Mouse (Mus musculus) urinary bladder, adult 18-20 months (tissue): ENCODE results near the gene 4930469K13Rik.
A peak's percentile ranks its signal among the peaks of the same experiment; 100 is the strongest.

ENCODE experiments used
- DNase-seq, 2 experiments: peaks; one replicate each; pipeline ENCODE4 v3.0.0; 2022; ENCODE audit warnings: low spot score in 2 of 2, mixed read lengths in 2 of 2

The 4930469K13Rik gene

DNA sequence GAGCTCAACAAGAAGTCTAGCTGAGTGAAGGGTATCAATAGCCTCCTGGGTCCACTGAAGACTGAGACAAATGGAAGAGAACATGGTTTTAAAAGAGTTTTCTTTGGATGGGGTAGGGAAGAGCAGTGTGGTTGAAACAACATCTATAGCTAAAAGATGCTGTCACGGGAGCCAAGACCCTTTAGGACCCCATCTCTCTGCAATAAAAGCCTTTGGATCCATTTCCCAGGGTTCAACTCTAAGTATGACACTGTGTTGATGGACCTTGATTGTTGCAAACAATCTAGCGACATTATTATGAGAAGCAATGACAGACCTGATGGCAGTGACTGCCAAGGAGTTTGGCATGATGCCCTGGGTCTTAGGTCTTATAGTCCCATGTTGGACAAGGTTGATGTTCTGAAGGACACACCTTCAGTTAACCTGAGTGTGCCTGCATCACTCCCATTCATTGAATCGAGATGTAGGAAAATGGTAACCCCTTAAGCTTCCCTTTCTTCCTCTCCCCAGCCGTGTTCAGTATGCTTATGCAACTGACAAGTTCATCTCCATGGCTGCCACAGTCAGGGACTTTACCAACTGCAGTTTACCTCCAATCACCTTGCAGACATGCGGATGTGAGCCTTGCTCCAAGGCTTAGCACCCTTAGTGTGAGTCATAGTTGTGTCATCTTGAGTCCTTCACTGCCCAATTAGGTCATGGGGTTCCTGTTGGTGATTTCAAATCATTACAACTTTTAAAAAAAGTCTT, 62.3 kb downstream of the 4930469K13Rik start:
- DNase-seq, result no peak

DNA sequence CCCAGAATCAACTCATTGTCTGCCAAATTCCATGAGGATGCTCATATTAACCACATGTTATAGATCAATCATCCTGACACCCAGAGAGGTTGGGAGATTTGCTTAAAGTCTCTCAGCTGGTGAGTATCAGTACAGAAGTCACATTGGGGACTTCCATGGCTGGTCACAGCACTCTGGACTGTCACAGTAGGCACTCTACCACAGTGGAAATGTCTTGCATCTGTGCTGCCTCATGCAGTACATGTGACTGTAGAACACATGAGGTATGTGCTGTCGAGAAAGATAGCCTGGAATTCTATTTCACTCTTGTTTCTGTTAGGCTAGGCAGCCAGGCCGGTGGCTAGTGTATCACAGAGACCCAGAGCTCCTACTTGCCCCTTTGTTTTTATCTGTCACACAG, 63.6 kb downstream of the 4930469K13Rik start:
- DNase-seq, result no peak

DNA sequence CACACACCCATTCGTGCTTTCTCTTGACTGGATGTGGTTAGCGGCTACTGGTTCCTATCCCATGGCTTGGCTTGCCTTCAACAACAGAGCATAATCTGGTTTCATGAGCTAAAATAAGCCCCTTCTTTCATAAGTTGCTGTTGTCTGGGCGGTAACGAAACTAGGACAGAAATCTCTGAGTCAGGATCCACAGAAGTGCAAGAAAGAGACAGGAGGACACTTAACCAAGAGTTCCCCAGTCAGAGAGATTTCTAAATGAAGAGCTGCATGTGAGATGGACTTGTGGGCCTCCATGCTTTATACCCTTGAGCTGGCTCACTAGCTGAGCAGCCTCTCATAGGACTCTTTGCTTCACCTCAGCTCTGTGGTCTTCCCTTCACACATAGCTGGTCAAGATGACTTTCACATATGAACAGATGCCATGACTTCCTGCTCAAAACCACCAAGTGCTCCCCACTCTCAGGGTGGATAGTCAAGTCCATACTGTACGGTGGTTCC, 64.3 kb downstream of the 4930469K13Rik start:
- no peak for DNase-seq

DNA sequence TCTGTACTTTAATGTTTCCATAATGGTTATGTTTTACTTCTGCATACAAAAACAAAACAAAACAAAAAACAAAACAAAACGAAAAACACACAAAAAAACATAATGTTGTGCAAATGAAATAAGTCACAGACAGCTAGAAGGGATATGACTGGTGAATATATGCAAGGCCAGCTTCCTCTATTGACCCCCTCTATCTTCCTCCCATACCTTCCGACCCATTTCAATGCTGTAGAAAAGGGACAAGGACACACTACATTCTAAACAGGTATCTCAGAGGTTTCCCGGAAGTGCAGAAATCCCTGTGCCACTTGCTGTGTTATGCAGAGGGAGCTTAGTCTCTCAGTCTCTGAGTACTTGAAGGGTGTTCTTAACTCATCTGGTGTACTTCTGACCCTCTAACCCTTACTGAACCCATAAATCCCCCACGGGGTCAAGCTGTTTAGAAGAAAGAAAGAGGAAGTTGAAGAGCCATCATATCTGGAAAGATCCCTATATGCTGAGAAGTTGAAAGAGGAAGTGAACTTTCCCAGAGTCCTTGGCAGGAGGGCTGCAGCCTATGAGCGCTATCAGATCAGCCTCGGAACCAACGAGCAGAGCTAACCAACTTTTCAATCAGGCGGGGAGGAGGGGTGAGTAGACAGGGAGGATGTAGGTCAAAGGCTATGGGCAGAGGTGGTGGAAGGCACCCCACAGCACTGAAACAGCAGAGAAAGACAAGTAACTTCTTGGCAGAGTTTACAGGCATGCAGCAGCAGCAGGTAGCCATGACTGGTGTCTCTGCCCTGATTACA, 67.1 kb downstream of the 4930469K13Rik start:
- no peak for DNase-seq

DNA sequence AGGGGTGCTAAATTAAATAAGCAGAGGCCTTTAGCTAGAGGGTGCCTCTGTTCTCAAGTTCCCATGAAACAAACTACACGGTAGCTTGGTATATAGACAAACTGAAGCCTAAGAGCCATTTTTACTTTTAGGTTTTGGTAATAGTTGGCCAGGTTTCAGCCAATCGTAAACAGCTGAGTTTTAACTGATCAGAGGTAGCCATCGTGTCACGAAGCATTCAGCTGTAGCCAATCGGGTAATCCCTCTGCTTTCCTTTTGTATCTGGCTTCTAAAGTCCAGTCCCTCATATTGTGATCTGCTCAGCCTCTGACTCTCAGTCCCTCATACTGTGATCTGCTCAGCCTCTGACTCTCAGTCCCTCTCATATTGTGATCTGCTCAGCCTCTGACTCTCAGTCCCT, 68.7 kb downstream of the 4930469K13Rik start:
- no peak for DNase-seq

DNA sequence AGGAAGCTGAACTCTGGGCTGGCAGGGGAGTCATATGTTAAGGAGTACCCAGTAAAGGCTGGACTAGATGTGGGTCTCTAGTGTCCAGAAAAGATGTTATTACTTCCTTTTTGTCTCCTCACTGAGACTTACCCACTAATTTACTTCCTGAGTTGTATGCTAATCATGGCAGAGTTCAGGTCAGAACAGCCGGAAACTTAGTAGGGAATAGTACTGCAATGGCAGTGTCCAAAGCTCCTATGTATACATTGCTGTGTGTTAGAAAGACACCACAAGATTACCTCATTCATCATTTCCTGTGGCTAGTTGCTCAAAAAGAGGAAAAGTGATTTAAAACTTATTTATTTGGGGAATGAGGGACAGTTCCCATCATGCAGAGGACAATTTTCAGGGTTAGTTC, 73.3 kb downstream of the 4930469K13Rik start:
- DNase-seq, result no peak

DNA sequence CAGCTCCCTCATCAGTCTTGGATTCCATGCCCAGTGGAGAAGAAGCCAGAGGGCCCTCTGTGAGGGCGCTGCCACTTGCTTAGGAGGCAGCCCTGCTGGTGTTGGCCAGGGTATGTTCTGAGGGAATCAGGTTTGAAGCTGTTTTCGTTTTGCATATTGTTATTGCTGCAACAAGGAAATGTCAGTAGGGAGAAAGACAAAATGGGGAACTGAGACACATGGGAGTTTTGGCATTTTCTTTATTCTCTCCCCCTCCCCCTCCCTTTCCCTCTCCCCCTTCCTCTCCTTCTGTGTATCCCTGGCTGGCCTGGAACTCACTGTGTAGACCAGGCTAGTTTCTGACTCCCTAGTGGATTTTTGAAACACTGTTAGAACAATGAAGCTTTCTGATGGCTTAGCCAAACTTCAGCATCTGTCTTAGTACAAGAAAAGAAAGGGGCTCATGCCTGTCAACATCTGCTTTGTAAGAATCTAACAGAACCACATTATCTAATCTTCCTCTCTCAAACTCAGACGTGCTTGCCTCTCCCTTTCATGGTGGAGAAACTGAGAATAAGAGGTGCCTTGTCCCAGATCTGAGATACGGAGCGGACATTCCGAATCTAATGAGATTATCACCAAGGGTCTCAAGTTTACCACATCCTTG, 86.2 kb downstream of the 4930469K13Rik start:
- no peak for DNase-seq

DNA sequence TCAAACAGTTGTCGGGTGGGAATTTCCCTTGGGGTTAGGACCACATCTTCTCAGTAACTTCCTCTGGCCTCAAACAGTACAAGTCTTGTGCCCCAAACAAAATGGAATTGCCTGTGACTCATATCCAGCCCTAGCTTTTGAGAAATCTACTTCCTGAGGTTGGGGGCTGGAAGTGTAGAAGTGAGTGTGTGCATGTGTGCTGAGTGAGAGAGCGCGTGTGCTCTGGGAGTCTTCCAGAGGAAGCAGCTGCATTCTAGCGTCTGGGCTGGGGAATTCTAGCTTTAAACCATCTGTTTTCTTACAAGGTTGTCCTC, 87.5 kb downstream of the 4930469K13Rik start:
- no peak for DNase-seq

DNA sequence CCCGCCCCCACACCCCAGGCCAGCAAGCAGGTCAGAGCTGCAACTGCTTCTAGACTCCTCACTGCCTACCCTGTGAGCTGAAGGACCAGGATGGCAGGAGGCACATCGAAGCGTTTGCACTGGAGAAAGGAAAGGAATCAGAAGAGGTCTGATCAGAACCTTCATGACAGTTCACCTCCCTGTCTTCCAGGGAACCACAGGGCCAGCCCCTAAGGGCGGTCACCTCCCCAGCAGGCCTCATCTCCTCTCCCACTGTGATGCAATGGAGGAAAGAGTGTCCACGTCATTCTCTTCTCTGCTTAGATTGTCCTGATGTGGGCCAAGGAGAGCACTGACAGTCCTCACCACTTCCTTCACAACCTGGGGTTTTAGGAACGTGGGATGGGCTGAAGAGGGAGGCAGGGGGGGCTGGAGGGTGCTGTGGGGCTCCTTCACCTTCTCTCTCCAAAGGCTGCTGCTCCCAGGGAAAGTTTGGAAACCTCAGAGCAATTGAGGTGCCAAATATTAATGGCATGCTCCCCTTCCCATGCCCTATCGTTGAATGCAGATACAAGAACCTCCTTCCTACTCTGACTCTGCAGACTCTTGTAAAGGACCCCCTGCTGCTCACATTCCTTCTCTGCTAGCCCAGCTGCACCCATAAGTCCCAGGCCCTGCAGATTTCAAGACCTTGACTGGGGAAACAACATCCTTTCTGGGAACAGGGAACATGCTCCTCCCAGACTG, 88.1 kb downstream of the 4930469K13Rik start:
- no peak for DNase-seq

DNA sequence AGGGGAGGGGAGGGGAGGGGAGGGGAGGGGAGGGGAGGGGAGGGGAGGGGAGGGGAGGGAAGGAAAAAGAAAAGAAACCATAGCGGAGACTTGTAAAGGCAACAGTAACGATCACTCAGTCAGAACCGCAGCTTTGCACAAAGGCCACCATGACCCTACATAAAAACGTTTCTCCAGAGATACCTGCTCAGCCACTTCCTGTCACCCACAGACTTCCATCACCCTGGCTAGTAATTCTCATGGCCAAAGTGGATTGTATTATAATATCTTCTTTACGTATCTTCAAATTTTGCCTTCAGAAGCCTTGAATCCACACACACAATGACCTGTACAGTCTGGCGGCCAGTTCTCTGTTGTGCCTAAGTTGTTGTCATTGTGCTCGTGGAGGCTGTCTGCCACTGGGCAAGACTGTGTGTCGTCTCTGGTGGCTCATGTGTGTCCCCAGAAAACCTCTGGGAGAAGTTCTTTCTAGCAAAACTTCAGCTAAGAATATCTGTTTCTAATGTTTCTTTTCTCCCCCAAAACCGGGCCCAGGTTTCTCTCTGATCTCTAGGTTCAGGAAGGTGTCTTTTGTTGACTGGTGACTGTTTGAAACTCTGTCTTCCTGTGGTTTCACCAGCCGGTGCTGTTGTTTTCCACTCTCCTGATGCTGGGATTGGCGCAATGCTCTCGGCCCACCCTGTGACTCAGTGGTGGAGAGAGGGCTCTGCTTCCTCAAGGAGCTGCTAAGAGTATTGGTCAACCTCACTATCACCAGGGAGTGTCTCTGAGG, 88.9 kb downstream of the 4930469K13Rik start:
- no peak for DNase-seq

DNA sequence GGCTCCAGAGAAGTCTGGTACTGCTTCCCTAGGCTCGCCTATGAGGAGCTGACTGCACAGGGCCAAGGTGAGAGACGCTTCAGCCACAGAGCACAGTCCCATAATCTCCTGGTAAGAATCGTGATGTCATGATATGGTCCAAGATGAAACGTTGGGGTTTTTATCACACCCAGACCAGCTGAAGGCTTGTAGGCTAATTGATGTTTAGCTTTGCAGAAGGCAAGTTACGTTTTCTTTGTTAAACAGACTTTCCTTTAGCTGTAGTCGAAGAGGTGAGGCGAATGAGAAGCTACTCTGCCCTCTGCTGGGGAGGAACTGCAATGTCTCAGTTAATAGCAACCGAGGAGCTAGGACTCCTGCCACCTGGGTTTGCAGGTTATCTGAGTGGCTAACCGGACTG, 89.7 kb downstream of the 4930469K13Rik start:
- DNase-seq, result peak in 1 of 2 experiments; percentile 21

DNA sequence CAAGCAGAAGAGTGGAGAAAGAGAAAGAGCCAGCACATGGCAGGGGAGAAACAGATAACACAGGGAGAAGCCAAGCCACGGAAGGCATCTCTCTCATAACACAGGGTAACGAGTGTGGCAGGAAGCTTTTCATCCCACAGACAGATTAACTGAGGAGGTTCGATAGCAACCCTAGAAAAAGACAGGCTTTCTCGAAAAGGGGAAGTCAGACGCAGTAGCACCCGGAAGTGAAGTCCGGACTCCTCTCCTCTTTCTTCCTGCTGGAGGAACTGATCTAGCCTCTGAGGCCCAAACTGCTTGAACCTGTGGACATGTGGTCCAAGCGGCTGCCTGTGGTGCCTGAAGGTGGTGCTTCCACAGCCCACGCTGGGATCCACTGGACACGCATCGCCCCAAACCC, 90.1 kb downstream of the 4930469K13Rik start:
- no peak for DNase-seq

DNA sequence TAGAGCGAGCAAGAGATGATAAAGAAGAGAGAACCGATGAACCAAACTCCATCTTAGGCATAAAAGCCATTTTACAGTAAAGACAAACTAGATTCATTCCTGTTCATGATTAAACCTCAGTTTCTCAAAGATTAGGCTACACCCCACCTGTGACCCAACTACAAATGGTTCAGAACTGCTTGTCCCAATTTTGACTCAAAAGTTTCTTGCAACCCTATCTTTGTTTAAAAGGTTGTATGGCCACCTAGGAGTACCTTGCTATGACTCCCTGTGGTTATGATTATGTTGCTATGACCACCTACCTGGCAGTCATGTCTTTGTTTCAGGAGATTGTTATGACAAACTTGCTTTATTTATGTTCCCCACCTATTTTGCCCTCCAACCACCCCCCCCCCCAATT, 90.7 kb downstream of the 4930469K13Rik start:
- no peak for DNase-seq

DNA sequence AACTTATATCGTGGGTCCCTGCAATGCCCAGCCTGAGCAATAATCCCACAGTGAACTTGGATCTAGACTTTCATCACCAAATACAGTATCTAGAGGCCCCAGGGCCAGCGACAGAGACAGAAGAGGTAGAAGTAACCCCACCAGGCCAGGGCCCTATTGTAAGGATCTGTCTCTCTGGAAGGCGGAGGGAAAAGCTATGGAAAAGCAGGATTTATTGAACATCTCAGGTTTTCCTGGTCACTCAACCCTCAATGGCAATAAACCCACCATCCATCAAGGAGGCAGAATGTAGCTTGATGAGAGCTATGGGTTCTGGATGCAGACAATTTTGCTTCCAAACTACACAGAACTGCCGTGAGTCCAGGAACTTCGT, 95.8 kb downstream of the 4930469K13Rik start:
- DNase-seq, result no peak

DNA sequence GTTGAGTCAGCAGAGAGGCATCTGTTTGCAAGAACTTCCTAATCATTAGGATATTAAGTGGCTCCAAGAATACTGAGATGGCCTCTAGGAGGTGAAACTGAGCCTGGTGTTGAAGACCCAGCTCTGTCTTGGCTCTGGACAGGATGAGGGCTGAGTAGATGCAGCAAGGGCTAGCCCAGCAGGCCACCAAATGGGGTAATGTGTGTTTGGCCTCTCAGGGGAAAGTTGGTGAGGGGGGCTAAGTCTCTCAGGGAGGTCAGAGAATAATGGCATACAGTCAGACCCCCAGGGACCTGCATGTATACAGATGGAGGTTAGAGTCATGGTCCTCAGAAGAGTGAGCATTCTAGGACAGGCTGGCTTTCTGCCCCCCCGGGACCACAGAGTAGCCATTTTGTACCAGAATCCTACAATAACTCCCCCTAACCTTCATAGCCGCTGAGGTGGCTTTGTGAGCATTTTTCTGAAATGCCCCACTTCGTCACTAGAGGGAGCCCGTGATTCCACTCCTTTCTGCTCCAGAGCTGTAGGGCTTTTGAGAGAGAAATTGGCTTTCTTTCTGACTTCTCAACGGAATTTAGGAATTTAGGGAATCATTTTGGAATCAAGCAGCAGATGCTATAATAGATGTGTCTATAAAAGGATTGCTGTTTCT, 96.3 kb downstream of the 4930469K13Rik start:
- peak in 1 of 2 experiments; percentile 16 for DNase-seq

DNA sequence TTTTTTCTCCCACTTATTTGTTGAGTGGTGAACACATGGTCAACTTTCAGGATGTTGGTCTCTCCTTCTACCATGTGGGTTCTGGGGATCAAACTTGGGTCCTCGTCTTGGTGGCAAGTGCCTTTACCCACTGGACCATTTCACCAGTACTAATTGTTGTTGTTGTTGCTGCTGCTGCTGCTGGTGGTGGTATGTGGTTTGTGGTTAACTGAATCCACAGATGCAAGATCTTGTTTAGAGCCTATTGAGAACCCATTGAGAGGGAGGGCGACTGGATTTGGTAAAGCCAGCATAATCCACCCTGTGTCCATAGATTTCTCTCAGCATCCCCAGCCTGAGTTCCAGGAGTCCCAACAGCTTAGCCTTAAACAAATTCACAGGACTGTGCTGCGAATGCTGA, 97.9 kb downstream of the 4930469K13Rik start:
- no peak for DNase-seq

DNA sequence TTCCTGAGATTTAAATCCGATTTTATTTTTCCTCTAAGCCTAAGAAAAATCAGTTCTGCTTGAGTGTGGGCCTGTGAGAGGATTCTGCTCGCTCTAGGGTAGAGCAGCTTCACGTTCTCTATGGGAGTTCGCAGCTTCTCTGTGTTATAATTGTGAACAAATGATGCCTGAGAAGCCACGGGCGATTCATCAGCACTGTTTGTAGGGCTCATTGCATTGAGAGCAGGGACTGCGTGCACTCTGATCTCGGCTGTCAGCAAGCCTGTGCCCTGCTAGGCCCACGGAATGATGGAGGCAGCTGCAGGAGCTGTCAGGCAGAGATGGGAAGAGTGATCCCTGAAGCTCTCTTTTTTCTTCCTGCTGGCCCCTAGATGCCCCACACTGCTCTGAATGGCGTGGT, 100.1 kb downstream of the 4930469K13Rik start:
- DNase-seq, result no peak

DNA sequence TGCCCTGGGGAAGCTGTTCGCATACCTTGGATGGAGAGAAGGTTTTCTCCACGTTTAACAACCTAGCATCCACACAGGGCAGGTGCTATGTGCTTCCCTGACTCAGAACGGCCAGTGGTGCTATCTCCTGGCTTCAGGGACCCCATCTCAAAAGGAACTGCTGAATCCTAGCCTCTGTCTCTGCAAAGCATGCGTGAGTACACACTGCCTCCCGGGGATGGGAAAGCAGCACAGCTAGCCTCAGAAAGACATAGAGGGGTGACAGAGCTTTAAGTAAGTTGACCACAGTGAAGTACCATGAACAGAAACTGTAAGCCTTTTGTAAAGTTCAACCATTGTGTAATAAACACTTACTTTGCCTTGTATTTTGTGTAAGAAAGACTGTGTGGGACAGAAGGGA, 104.9 kb downstream of the 4930469K13Rik start:
- no peak for DNase-seq

DNA sequence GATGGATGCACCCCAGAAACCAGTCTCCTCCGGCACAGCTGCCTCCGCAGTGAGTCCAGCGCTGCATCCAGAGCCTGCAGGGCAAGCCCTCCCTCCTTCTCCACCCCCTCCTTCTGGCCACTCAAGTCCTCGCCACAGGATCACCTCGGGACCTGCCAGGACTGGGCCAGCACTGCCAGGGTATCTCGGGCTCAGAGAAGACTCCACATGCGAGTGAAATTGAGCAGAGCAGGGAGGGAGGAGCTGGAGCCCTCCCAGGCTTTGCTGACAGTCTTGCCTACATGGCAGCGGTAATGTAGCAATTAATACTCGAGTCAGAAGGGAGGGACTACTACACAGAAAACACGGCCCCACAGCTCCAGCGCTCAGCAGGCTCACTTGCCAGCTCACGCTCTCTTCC, 105.4 kb downstream of the 4930469K13Rik start, which contains the start of gene Kcnip1:
Gene Kcnip1 (minus strand): TSS at position 215 of the 400 bp plus-strand sequence.
- no peak for DNase-seq

DNA sequence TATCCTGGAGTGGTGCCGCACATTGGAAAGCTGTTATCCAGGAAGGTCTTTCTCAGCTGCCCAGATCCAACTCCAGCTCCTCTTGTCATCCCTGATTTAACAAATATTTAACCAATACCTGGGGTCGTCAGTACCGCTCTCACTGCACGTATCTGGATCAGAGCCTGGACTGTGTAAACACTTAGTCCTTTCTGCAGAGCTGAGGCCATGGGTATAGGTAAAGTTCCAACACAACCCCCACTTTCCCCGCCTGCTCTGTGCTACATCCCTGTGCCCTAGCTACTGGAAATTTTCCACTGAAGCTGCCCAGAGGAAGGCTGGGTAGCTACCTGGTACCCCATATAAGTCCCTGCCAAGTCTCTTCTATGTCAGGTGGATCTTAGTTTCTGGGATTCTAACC, 108.4 kb downstream of the 4930469K13Rik start:
- no peak for DNase-seq

DNA sequence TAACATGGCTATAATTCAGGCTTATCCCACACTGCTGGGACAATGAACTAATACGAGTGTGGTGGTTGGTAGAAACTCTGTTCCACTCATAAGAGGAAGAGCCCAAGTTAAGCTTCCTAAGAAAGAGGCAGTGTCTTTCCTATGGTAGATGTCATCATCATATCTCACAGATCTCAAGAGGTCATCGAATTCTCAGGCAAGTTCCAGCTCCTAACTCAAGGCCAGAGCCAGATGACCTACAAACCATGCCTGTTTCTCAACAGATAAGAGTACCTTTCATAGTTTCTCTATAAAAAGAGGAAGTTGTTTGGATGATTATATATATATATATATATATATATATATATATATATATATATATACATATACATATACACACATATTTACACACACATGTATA, 111.8 kb downstream of the 4930469K13Rik start:
- DNase-seq, result no peak
